Mouse (Mus musculus): ENCODE results near the gene Olfr23. TPM values are rescaled to one million over a fixed set of nuclear protein-coding genes. Genes with fewer than 3 reads are reported as not detected.
"Not testable (repeated sequence)": the region's sequence is repeated elsewhere in the genome, so short reads cannot be mapped to it uniquely, and the experiment has no call there.

The Olfr23 gene
- polyA plus RNA-seq (2014; fragmentation: Nextera tagmentation; extraction: Ambion mirVana): not detected in 2 replicates

DNA sequence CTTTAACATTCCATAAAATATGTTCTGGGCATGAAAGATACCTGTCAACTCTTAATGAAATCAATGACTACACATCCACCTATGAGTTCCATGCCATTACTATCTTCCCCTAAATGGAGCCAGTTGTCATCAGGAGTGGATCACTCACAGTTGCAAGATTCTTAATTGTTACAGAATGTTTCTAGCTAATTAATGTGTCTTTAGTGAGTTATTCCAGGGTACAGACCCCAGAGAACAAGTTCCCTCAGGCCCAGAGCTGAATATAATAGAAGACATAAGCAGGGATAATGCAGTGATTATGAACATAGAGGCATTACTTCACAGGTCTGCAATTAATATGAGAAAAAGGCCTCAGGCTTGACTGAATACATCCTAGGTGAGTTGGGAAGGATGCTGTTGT is at the start of gene Olfr23:
Olfr23 (plus strand) TSS at position 301 of the 400 bp plus-strand sequence.
- Histone ChIP-seq H3K4me1 (ENCODE audit: control insufficient read depth, insufficient read depth, low read length) (no peaks in the 10 kb centered on the region), H3K9ac (ENCODE audit: low read depth, low read length) (no peak within 1 kb of the TSS), H3K27ac (replicated peaks; ENCODE audit: low read depth, low read length) (no peak within 1 kb of the TSS), H3K36me3 (ENCODE audit: control insufficient read depth, insufficient read depth, low read length) (no peaks in the 10 kb centered on the region), H3K9me3 (ENCODE audit: control insufficient read depth, low read length) (no peaks in the 10 kb centered on the region), H3K4me3 (ENCODE audit: low read depth, low read length) (no peak within 1 kb of the TSS), H3K4me2 (ENCODE audit: low read depth, low read length) (no peak within 1 kb of the TSS), H3K27me3 (replicated peaks; ENCODE audit: control insufficient read depth, insufficient read depth, low read length) (no peaks in the 10 kb centered on the region)
- ATAC-seq (ENCODE audit: low read depth) (no peak), DNase-seq (ENCODE audit: low spot score) (no peak)

GRCm38 (mm10) chr11:73890671-73891070 is 45.8 kb upstream of the Olfr23 start, which contains the start of gene Olfr394:
TSS of gene Olfr394 (minus strand) at chr11:73890771.
- DNase-seq (ENCODE audit: low spot score) (no peak), ATAC-seq (ENCODE audit: low read depth) (no peak)
- Histone ChIP-seq H3K27me3 (replicated peaks; ENCODE audit: control insufficient read depth, insufficient read depth, low read length) (no peaks in the 10 kb centered on the region), H3K4me3 (ENCODE audit: low read depth, low read length) (no peak within 1 kb of the TSS), H3K4me1 (ENCODE audit: control insufficient read depth, insufficient read depth, low read length) (no peaks in the 10 kb centered on the region), H3K4me2 (ENCODE audit: low read depth, low read length) (no peak within 1 kb of the TSS), H3K9me3 (ENCODE audit: control insufficient read depth, low read length) (0 out of 2 replicates have a peak, but pooled peaks cover 6% of the 10 kb centered on the region), H3K27ac (replicated peaks; ENCODE audit: low read depth, low read length) (no peak within 1 kb of the TSS), H3K36me3 (ENCODE audit: control insufficient read depth, insufficient read depth, low read length) (no peaks in the 10 kb centered on the region), H3K9ac (ENCODE audit: low read depth, low read length) (no peak within 1 kb of the TSS)
- 88% methylated on average over 1 of the region's 1 CpGs for WGBS

- DNase-seq (ENCODE audit: low spot score); H3K4me1 ChIP-seq (ENCODE audit: control insufficient read depth, insufficient read depth, low read length); H3K9ac ChIP-seq (ENCODE audit: low read depth, low read length); H3K9me3 ChIP-seq (ENCODE audit: control insufficient read depth, low read length); H3K27me3 ChIP-seq (replicated peaks; ENCODE audit: control insufficient read depth, insufficient read depth, low read length); H3K27ac ChIP-seq (replicated peaks; ENCODE audit: low read depth, low read length); H3K36me3 ChIP-seq (ENCODE audit: control insufficient read depth, insufficient read depth, low read length); H3K4me3 ChIP-seq (ENCODE audit: low read depth, low read length); H3K4me2 ChIP-seq (ENCODE audit: low read depth, low read length); ATAC-seq (ENCODE audit: low read depth): not testable (repeated sequence)
- WGBS: 73% methylated on average over 4 of the region's 4 CpGs
Observed at GRCm38 (mm10) chr11:73909199-73909598, 27.3 kb upstream of the Olfr23 start, which contains the start of gene Olfr395. TSS of gene Olfr395 (minus strand) at chr11:73909299.

DNA sequence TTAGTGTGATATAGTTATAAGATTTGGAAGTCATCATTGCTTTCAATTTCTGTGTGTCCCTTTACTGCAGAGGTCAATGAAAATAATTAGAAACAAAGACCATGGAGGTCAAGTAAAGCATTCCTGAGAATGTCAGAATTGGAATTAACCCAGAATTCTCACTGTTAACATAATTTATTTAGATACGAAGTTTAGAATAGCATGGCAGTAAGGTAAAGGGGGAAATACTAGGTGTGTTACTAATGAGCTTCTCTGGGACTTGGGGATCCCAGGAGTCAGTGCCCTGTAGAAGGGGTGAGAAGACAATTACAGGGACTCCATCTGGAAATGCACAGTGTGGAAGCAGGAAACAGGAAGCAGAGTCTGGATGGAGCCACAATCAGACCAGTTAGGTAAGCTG is 24.0 kb downstream of the Olfr23 start, which contains the start of gene Olfr397:
Olfr397 (plus strand) TSS at position 301 of the 400 bp plus-strand sequence.
- no peak for DNase-seq (ENCODE audit: low spot score)
- ATAC-seq (ENCODE audit: low read depth): no peak
- WGBS: 71% methylated on average over 1 of the region's 1 CpGs
- no peaks in the 10 kb centered on the region for H3K4me1 ChIP-seq (ENCODE audit: control insufficient read depth, insufficient read depth, low read length)
- H3K9me3 ChIP-seq (ENCODE audit: control insufficient read depth, low read length): 0 out of 2 replicates have a peak, but pooled peaks cover 12% of the 10 kb centered on the region
- no peak within 1 kb of the TSS for H3K9ac ChIP-seq (ENCODE audit: low read depth, low read length)
- H3K27me3 ChIP-seq (replicated peaks; ENCODE audit: control insufficient read depth, insufficient read depth, low read length): no peaks in the 10 kb centered on the region
- H3K36me3 ChIP-seq (ENCODE audit: control insufficient read depth, insufficient read depth, low read length): no peaks in the 10 kb centered on the region
- H3K27ac ChIP-seq (replicated peaks; ENCODE audit: low read depth, low read length): no peak within 1 kb of the TSS
- H3K4me2 ChIP-seq (ENCODE audit: low read depth, low read length): no peak within 1 kb of the TSS
- H3K4me3 ChIP-seq (ENCODE audit: low read depth, low read length): no peak within 1 kb of the TSS

DNA sequence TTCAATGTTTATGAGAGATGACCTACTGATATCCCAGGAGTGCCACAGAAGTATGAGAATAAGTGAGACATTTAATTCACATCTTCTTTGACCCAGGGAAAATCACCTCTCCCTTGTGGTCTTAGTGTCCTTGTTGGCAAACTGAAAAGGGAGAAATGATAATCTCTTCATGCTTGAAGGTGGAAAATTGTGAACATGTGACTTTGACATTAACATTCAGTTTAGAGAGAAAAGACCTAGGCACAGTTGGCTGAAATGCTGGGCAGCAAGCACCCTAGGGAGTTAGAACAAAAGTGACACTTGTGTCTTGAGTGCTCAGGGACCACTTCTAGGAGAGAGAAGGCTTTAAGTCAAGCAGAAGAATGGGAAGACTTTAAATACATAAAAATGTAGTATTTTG is 53.8 kb downstream of the Olfr23 start, which contains the start of gene Olfr398:
Olfr398 (minus strand) TSS at position 101 of the 400 bp plus-strand sequence.
- H3K9me3 ChIP-seq (ENCODE audit: control insufficient read depth, low read length): peaks cover 27% of the 10 kb centered on the region; the same call in 1 of the 2 replicates
- DNase-seq (ENCODE audit: low spot score) (no peak), ATAC-seq (ENCODE audit: low read depth) (no peak)
- H3K4me1 ChIP-seq (ENCODE audit: control insufficient read depth, insufficient read depth, low read length): no peaks in the 10 kb centered on the region
- H3K9ac ChIP-seq (ENCODE audit: low read depth, low read length): no peak within 1 kb of the TSS
- H3K36me3 ChIP-seq (ENCODE audit: control insufficient read depth, insufficient read depth, low read length): no peaks in the 10 kb centered on the region
- H3K4me2 ChIP-seq (ENCODE audit: low read depth, low read length): no peak within 1 kb of the TSS
- no peak within 1 kb of the TSS for H3K4me3 ChIP-seq (ENCODE audit: low read depth, low read length)
- H3K27ac ChIP-seq (replicated peaks; ENCODE audit: low read depth, low read length): no peak within 1 kb of the TSS
- H3K27me3 ChIP-seq (replicated peaks; ENCODE audit: control insufficient read depth, insufficient read depth, low read length): no peaks in the 10 kb centered on the region

Other genes with a start within 250 kb of the Olfr23 start
- gene Zfp735, start 247.9 kb upstream of the Olfr23 start, polyA plus RNA-seq (2014; fragmentation: Nextera tagmentation; extraction: Ambion mirVana): not detected in 2 replicates
- not detected in 2 replicates for gene Olfr389, start 156.0 kb upstream of the Olfr23 start, polyA plus RNA-seq (2014; fragmentation: Nextera tagmentation; extraction: Ambion mirVana)
- 0.19 TPM in 1 of 2 replicates, not detected in the other for gene Olfr390, start 153.7 kb upstream of the Olfr23 start, polyA plus RNA-seq (2014; fragmentation: Nextera tagmentation; extraction: Ambion mirVana)
- gene Olfr391-ps, start 133.6 kb upstream of the Olfr23 start, polyA plus RNA-seq (2014; fragmentation: Nextera tagmentation; extraction: Ambion mirVana): not detected in 2 replicates
- not detected in 2 replicates for gene Olfr392, start 119.6 kb upstream of the Olfr23 start, polyA plus RNA-seq (2014; fragmentation: Nextera tagmentation; extraction: Ambion mirVana)
- gene Olfr393, start 85.2 kb upstream of the Olfr23 start, polyA plus RNA-seq (2014; fragmentation: Nextera tagmentation; extraction: Ambion mirVana): not detected in 2 replicates
- not detected in 2 replicates for gene Olfr394, start 45.9 kb upstream of the Olfr23 start, polyA plus RNA-seq (2014; fragmentation: Nextera tagmentation; extraction: Ambion mirVana)
- not detected in 2 replicates for gene Olfr395, start 27.4 kb upstream of the Olfr23 start, polyA plus RNA-seq (2014; fragmentation: Nextera tagmentation; extraction: Ambion mirVana)
- gene Olfr397, start 24.1 kb downstream of the Olfr23 start, polyA plus RNA-seq (2014; fragmentation: Nextera tagmentation; extraction: Ambion mirVana): not detected in 2 replicates
- not detected in 2 replicates for gene Olfr398, start 53.7 kb downstream of the Olfr23 start, polyA plus RNA-seq (2014; fragmentation: Nextera tagmentation; extraction: Ambion mirVana)
- gene Olfr139, start 119.9 kb downstream of the Olfr23 start, polyA plus RNA-seq (2014; fragmentation: Nextera tagmentation; extraction: Ambion mirVana): not detected in 2 replicates
- 0.22 and 0.28 TPM in 2 replicates for gene Olfr399, start 119.9 kb downstream of the Olfr23 start, polyA plus RNA-seq (2014; fragmentation: Nextera tagmentation; extraction: Ambion mirVana)
- gene Zfp616, start 133.3 kb downstream of the Olfr23 start, polyA plus RNA-seq (2014; fragmentation: Nextera tagmentation; extraction: Ambion mirVana): not detected in 2 replicates
- not detected in 2 replicates for gene Olfr401, start 177.0 kb downstream of the Olfr23 start, polyA plus RNA-seq (2014; fragmentation: Nextera tagmentation; extraction: Ambion mirVana)
- gene Olfr402, start 216.9 kb downstream of the Olfr23 start, polyA plus RNA-seq (2014; fragmentation: Nextera tagmentation; extraction: Ambion mirVana): not detected in 2 replicates
- gene Olfr403, start 249.6 kb downstream of the Olfr23 start, polyA plus RNA-seq (2014; fragmentation: Nextera tagmentation; extraction: Ambion mirVana): not detected in 2 replicates